Mouse (Mus musculus): ENCODE measurements around the gene Tymp.
A peak's percentile ranks its signal among the peaks of the same experiment; 100 is the strongest.

The Tymp gene

DNA sequence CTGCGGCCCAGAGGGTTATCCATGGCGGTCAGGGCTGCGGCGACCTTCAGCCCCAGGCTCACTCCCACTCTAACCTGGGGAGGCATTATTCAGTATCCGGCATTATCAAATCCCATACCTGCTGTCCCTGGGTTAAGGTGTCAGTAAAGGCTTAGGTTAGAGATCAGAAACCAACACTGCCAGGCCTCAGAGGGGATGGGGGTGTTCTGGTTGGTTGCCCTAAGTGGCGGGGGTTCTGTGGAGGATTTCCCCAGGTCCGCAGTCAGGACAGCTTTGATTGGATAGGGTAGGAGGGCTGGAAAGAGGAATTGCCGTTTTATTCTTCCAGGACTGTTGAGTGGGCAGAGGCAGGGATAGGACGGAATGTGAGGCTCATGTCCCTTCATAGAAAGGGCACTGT, 2.5 kb downstream of the Tymp start:
- no peak for DNase-seq (ENCODE audit: low read depth, low spot score)

- DNase-seq (ENCODE audit: low read depth, low spot score), result peak; percentile 80
These were observed 3.0 kb downstream of the Tymp start, which contains the start of gene Sco2 for GRCm38 (mm10) chr15:89373762-89374248. Sco2 (minus strand) TSS chr15:89373846.

DNA sequence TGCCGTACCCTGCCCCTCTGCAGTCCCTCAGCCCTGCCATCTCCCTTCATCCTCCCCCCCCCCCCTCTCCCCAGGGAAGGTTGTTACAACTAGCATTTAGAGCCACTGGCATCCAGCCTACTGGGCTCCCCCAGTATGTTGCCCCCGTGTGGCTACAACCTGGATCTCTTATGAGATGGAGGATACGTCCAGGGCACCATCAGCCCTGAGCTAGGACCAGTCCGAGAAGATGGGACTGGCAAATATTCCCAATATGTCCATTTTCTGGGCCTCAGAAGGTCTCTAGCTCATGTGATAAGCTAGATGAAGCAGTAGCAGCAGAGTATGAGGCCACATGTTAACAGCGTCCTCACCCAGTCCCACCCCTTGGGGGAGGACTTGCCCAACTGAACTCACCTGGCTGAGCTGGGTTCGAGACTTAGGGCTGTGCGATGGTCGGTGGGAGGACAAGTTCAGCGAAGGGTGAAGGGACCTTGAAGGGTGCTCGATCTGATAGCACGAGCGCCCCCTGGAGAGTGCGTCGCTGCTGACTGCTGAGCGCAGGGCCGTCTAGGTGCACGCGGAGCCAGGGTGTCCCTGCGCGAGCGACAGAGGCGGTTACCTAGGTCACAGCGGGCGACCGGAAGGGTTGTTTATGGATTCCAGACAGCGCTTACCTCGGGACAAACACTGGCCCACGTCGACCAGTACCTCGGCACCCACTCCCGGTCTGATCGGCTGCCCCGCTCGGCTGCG, 3.6 kb downstream of the Tymp start:
- peak; percentile 75 for DNase-seq (ENCODE audit: low read depth, low spot score)

- DNase-seq (ENCODE audit: low read depth, low spot score), result no peak
These were observed 4.3 kb downstream of the Tymp start for GRCm38 (mm10) chr15:89372536-89372935.

- DNase-seq (ENCODE audit: low read depth, low spot score), result no peak
These were observed 4.8 kb downstream of the Tymp start for GRCm38 (mm10) chr15:89372068-89372467.

DNA sequence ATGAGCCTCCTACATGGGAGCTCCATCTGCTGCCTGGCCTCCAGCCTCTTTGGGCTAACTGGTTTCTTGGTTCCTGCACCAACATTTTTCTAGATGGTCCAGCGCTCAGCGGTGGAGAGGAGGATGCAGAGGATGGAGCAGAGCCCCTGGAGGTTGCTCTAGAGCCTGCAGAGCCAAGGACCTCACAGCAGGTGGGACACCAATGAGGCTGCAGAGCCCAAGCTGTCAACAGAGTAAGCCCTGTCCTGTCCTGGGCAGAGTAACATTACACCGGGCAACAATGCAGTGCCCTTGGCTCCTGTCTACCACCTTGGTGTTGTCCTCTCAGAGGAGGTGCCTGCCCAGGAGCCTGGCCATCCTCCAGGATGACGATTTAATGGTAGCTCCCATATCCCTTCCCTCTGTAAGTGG, 11.7 kb downstream of the Tymp start:
- DNase-seq (ENCODE audit: low read depth, low spot score), result no peak

GRCm38 (mm10) chr15:89363051-89363450, 13.8 kb downstream of the Tymp start:
- no peak for DNase-seq (ENCODE audit: low read depth, low spot score)

GRCm38 (mm10) chr15:89358784-89359183, 18.1 kb downstream of the Tymp start:
- no peak for DNase-seq (ENCODE audit: low read depth, low spot score)

- DNase-seq (ENCODE audit: low read depth, low spot score), result no peak
These were observed 20.5 kb downstream of the Tymp start for GRCm38 (mm10) chr15:89356372-89356771.

GRCm38 (mm10) chr15:89355241-89356187, 21.3 kb downstream of the Tymp start, which contains the start of the genes Lmf2 and Ncaph2:
Lmf2 (minus strand) TSS chr15:89355659.
Ncaph2 (plus strand) TSS chr15:89355719.
- peak; percentile 93 for DNase-seq (ENCODE audit: low read depth, low spot score)

- DNase-seq (ENCODE audit: low read depth, low spot score), result no peak
These were observed 22.4 kb downstream of the Tymp start for GRCm38 (mm10) chr15:89354455-89354854.

GRCm38 (mm10) chr15:89353837-89354236, 23.0 kb downstream of the Tymp start:
- no peak for DNase-seq (ENCODE audit: low read depth, low spot score)

GRCm38 (mm10) chr15:89352795-89353194, 24.0 kb downstream of the Tymp start:
- no peak for DNase-seq (ENCODE audit: low read depth, low spot score)

GRCm38 (mm10) chr15:89352054-89352453, 24.8 kb downstream of the Tymp start:
- no peak for DNase-seq (ENCODE audit: low read depth, low spot score)

GRCm38 (mm10) chr15:89351302-89351701, 25.5 kb downstream of the Tymp start:
- DNase-seq (ENCODE audit: low read depth, low spot score), result no peak

- DNase-seq (ENCODE audit: low read depth, low spot score), result no peak
These were observed 26.4 kb downstream of the Tymp start for GRCm38 (mm10) chr15:89350447-89350846.

DNA sequence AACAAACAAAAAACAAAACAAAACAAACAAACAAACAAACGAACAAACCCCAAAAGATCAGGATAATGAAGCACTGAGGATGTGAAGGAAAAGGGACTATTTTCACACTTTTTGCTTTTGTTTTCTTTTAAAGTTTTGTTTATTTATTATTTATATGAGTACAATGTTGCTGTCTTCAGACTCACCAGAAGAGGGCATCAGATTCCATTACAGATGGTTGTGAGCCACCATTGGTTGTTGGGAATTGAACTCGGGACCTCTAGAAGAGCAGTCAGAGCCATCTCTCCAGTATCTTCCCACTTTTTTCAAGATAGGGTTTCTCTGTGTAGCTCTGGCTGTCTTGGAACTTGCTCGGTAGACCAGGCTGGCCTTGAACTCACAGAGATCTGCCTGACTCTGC, 33.5 kb downstream of the Tymp start:
- DNase-seq (ENCODE audit: low read depth, low spot score), result no peak

GRCm38 (mm10) chr15:89341678-89342077, 35.2 kb downstream of the Tymp start:
- no peak for DNase-seq (ENCODE audit: low read depth, low spot score)

- DNase-seq (ENCODE audit: low read depth, low spot score), result no peak
These were observed 36.7 kb downstream of the Tymp start for GRCm38 (mm10) chr15:89340136-89340535.

DNA sequence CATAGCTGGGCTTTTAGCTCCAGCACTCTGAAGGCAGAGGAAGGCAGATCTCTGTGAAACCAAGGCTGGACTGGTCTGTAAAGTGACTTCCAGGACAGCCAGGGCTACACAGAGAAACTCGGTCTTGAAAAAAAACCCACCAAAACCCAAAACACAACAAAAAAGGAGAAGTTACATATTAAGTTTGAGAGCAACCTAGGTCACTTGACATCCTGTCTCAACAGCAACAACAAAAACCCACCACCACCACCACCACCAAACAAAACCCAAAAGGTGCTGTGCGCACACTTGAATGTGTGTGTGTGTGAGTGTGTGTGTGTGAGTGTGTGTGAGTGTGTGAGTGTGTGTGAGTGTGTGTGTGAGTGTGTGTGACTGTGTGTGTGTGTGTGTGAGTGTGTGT, 37.1 kb downstream of the Tymp start:
- no peak for DNase-seq (ENCODE audit: low read depth, low spot score)

DNA sequence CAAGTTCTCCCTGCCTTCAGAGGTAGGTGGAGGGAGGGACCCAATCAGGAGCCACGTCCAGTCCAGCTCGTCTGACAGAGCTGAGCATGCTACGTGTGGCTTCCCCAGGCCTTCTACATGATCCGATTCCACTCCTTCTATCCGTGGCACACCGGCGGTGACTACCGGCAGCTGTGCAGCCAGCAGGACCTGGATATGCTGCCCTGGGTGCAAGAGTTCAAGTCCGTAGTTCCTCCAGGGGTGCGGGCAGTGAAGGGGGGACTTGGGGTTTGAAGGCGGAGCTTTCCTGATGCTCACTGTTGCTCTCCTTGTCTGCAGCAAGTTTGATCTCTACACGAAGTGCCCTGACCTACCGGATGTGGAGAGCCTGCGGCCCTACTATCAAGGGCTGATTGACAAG, 40.4 kb downstream of the Tymp start:
- no peak for DNase-seq (ENCODE audit: low read depth, low spot score)

Data from skeletal muscle tissue, adult 2 months (tissue).